Mouse (Mus musculus) intestine, embryonic 14.5 days (tissue): Measurements from ENCODE around the gene Vmn2r29. TPM values are rescaled to one million over a fixed set of nuclear protein-coding genes. Genes with fewer than 3 reads are reported as not detected.
"Not testable (repeated sequence)": the region's sequence is repeated elsewhere in the genome, so short reads cannot be mapped to it uniquely, and the experiment has no call there.

ENCODE experiments used
- ATAC-seq: fragments of 200-750 bp; cut with Nextera tagmentation; replicated peaks from 2 replicates; pipeline ENCODE4 v1.8.0; 2017; ENCODE audit warnings: low read depth, moderate number of reproducible peaks, moderate TSS enrichment, moderate library complexity; ENCODE audit not compliant: low FRiP score, low TSS enrichment
- DNase-seq: peaks from one replicate; pipeline ENCODE4 v3.0.0-alpha.2; 2018; ENCODE audit warnings: low spot score
- H3K27ac ChIP-seq: fragments of 300-500 bp; sonication (generic); 2 replicates; pipeline ENCODE4 v1.5.1; 2014; ENCODE audit warnings: low read depth, mild to moderate bottlenecking, control low read depth
- H3K27me3 ChIP-seq: fragments of 300-500 bp; sonication (generic); replicated peaks from 2 replicates; pipeline ENCODE4 v1.6.1; 2014; ENCODE audit warnings: low read length, control low read depth; ENCODE audit not compliant: control insufficient read depth, insufficient read depth
- H3K36me3 ChIP-seq: fragments of 300-500 bp; sonication (generic); 2 replicates; pipeline ENCODE4 v1.6.1; 2014; ENCODE audit warnings: low read length, control low read depth; ENCODE audit not compliant: control insufficient read depth, insufficient read depth
- H3K4me1 ChIP-seq: fragments of 300-500 bp; sonication (generic); replicated peaks from 2 replicates; pipeline ENCODE4 v1.6.1; 2014; ENCODE audit warnings: low read length, control low read depth, mixed read lengths; ENCODE audit not compliant: control insufficient read depth, insufficient read depth
- H3K4me2 ChIP-seq: fragments of 300-500 bp; sonication (generic); 2 replicates; pipeline ENCODE4 v1.6.1; 2014; ENCODE audit warnings: low read length
- H3K4me3 ChIP-seq: fragments of 300-500 bp; sonication (generic); 2 replicates; pipeline ENCODE4 v1.5.1; 2014; ENCODE audit warnings: low read depth, low read length, control low read depth, mixed read lengths
- H3K9ac ChIP-seq: fragments of 300-500 bp; sonication (generic); 2 replicates; pipeline ENCODE4 v1.6.1; 2014; ENCODE audit warnings: mild to moderate bottlenecking, low read length
- H3K9me3 ChIP-seq: fragments of 300-500 bp; sonication (generic); 2 replicates; pipeline ENCODE4 v1.6.1; 2016; ENCODE audit warnings: low read length, control low read depth; ENCODE audit not compliant: control insufficient read depth
- WGBS: fragments of 180-500 bp; shearing (Covaris S2); extraction: QIAGEN DNeasy Blood & Tissue Kit; methylation state at CpG from one replicate; pipeline ENCODE4 v1.1.7; 2014; 5-methylcytosine and 5-hydroxymethylcytosine counted together
- polyA plus RNA-seq: library from polyadenylated mRNA; unstranded; fragments of >200 nt; fragmentation: Nextera tagmentation; extraction: Ambion mirVana; gene quantifications from 2 replicates; pipeline ENCODE4 v1.2.1, GENCODE M21; 2014

The Vmn2r29 gene
- 0.15 and 0.45 TPM in 2 replicates for polyA plus RNA-seq

DNA sequence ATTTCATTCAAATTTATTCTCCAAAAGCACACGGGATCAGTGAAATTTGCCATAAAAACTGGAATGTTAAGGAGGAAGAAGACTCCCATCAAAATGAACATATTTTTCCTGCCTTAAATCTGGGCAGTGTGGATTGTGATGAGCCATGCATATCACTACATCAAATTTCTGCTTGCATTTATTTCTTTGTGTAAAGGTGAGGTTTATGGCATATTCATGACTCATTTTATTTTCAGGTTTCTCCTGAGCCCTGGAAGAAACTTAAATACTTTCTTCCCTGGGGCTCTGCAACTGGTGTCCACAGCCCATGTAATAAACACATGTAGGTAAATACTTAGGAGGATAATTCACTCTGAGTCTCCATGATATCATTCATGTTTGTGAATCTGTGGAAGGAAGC, at the start of gene Vmn2r29:
TSS of gene Vmn2r29 (minus strand) at position 101 of the 400 bp plus-strand sequence.
- H3K4me1 ChIP-seq, H3K9ac ChIP-seq, H3K36me3 ChIP-seq, H3K27ac ChIP-seq, DNase-seq, ATAC-seq, H3K27me3 ChIP-seq, H3K9me3 ChIP-seq, H3K4me2 ChIP-seq, H3K4me3 ChIP-seq: not testable (repeated sequence)
- no CpG with 5 or more reads among the region's 1 CpGs for WGBS

GRCm38 (mm10) chr7:7295595-7295994, 48.5 kb upstream of the Vmn2r29 start:
- 80% methylated on average over 16 of the region's 16 CpGs for WGBS
- Histone ChIP-seq H3K36me3 (peaks cover 51% of the 10 kb centered on the region), H3K4me3 (no peak overlapping the region), H3K4me1 (no peaks in the 10 kb centered on the region), H3K9me3 (no peaks in the 10 kb centered on the region), H3K27ac (no peak overlapping the region), H3K27me3 (no peaks in the 10 kb centered on the region), H3K9ac (no peak overlapping the region), H3K4me2 (no peak overlapping the region)
- DNase-seq = peak; percentile 54
- no peak for ATAC-seq

DNA sequence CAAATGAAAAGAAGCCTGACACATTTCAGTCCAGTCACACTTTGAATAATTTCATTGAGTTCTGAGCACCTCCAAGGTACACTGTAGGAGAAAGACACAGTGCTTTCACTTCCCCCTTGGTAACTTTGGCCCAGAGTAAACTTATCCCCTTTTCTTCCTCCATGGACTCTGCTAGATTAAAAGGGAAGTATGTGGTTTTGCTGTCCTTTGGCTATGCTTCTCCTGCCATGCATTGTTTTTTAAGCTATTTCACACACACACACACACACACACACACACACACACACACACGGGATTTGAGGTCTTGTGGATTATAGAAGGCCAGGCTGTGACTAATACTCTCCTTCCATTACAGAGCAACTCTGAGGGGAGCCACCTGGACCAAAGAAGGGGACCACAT, 34.3 kb upstream of the Vmn2r29 start:
- 73% methylated on average over 1 of the region's 1 CpGs for WGBS
- peaks cover 3% of the 10 kb centered on the region for H3K9me3 ChIP-seq
- no peak overlapping the region for H3K9ac ChIP-seq
- no peak overlapping the region for H3K4me2 ChIP-seq
- H3K4me1 ChIP-seq = no peaks in the 10 kb centered on the region
- no peak for DNase-seq
- no peak for ATAC-seq
- no peaks in the 10 kb centered on the region for H3K27me3 ChIP-seq
- H3K36me3 ChIP-seq = peaks cover 36% of the 10 kb centered on the region
- no peak overlapping the region for H3K27ac ChIP-seq
- no peak overlapping the region for H3K4me3 ChIP-seq

DNA sequence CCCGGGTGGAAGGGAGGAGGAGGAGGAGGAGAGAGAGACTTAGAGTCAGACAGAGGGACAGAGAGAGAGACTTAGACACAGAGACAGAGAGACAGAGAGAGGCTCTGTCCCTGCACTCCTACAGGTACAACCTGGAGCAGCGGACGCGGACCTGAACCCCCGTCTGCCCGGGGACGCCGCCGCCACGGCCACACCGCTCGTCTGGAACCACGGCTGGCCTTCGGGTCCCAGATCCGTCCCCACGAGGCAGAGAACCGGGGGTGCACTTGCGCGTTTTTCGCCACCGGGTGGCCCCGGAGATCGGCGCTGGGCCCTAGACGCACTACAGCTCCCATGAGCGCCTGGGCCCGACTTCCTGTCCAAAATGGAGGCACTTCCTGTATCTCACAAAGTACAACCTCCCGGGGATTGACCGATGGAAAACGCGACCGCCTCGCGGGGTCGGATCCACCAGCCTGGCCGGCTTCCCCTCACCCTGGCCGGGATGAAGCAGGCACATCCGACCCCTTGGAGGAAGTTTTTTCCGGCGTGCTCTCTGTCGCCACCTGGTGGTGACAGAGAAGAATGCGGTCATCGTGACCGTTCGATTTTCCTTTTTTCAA, 30.9 kb upstream of the Vmn2r29 start, which contains the start of gene Gm45844:
TSS of gene Gm45844 (minus strand) at position 324 of the 602 bp plus-strand sequence.
- H3K27me3 ChIP-seq, H3K36me3 ChIP-seq, H3K9me3 ChIP-seq, H3K4me1 ChIP-seq: not testable (repeated sequence)
- peak; percentile 99 for ATAC-seq
- peak within 1 kb of the TSS; percentile 47; the same call in 1 of the 2 replicates for H3K27ac ChIP-seq
- DNase-seq = peak; percentile 94
- 0 out of 2 replicates have a peak within 1 kb of the TSS, but pooled peaks have one; percentile 16 for H3K9ac ChIP-seq
- H3K4me3 ChIP-seq = peak within 1 kb of the TSS; percentile 38
- peak within 1 kb of the TSS; percentile 40 for H3K4me2 ChIP-seq
- 44% methylated on average over 45 of the region's 45 CpGs for WGBS

DNA sequence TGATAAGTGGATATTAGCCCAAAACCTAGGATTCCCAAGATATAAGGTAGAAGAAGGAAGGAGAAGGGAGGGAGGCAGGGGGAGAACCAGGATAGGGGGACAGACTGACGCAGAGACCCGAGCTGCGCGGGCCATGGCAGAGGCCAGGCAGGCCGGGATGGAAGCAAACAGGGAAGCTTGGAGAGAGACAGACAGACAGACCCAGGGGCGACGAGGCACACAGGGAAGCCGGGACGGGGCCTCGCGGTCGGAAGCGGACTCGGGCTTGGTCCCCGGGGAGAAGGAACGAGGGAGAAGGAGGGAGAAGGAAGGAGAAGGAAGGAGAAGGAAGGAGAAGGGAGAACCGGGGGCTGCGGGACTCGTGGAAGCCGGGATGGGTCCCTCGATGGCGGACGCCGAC, 30.4 kb upstream of the Vmn2r29 start:
- ATAC-seq (peak; percentile 72), DNase-seq (peak; percentile 67)
- H3K9me3 ChIP-seq, H3K4me1 ChIP-seq, H3K27me3 ChIP-seq, H3K36me3 ChIP-seq: not testable (repeated sequence)
- H3K27ac ChIP-seq = peak overlapping the region; percentile 47; the same call in 1 of the 2 replicates
- whole genome bisulfite sequencing = 57% methylated on average over 24 of the region's 24 CpGs
- H3K4me3 ChIP-seq = peak overlapping the region; percentile 38
- 0 out of 2 replicates have a peak overlapping the region, but pooled peaks have one; percentile 16 for H3K9ac ChIP-seq
- H3K4me2 ChIP-seq = peak overlapping the region; percentile 40

DNA sequence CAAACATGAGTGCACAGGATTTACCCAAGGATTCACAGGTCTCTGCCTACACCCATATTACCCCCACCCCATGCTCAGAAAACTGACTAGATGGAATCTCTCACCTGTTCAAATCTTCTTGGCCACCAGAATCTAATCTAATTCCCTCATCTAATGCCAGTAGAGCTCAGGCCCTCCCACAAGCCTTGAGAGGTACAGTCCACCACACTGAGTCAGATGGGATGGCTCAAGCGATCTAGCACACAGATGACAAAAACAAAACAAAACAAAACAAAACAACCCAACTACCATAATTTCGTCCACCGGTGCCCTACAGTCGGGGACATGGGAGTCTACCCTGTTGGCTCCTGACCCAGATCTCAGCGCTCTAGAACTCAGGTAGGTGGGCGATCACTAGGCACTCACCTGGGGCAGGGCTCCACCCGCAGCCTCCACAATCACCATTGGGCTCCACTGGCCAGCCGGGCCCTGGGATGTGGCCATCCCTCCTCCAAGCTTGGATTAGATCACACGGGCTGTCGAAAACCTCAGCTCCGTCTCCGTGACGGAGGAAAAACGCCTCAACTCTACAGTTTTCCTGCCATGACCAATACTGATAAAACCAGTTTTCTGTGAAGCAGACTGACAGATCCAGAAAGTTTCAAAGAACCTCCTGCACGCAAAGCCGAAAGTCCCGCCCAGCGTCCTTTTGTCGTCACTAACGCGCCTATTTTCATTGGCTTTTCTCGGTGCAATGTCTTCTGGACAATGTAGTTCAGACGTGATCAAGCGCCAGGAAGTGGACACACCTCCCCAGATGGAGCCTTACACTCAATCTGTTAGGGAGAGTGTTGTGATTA, 37.6 kb downstream of the Vmn2r29 start, which contains the start of gene Zfp772:
TSS of gene Zfp772 (minus strand) at position 686 of the 839 bp plus-strand sequence.
- WGBS = 3% methylated on average over 23 of the region's 24 CpGs
- ATAC-seq = not testable (repeated sequence)
- DNase-seq = peak; percentile 63

DNA sequence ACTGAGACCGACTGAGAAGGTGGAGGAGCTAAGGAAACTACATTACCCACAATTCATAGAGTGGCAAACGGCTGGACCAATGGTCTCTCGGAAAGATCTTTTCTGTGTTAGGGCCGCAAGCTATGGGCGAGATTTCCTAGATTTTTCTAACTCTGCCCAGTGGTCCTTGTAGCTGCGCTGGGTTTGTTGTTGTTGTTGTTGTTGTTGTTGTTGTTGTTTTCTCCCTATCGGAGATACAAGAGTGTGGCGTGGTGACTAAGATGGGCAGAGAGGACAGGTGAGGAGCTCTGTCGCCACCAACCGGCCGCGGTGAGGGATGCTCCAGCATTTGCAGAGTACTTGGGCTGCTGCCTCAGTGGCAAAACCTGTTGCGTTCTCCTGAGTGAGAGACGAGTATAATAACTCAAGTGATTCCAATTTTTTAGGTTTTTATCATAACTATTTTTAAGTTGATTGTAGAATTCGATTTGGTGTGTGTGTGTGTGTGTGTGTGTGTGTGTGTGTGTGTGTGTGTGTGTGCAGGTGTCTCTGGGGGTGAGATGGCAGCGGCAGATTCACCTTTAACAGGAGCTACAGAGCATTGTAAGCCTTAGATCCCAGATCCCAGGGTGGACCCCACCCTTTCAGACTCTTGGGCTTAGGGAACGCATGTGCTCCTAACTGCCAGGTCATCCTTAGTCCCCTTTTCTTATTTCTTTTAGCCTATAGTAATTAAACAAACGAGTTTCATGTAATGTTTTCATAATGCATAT, 58.8 kb downstream of the Vmn2r29 start:
- DNase-seq (peak; percentile 88), ATAC-seq (peak; percentile 95)
- Histone ChIP-seq H3K27ac (no peak overlapping the region), H3K9ac (0 out of 2 replicates have a peak overlapping the region, but pooled peaks have one; percentile 20), H3K4me2 (peak overlapping the region; percentile 48), H3K36me3 (no peaks in the 10 kb centered on the region), H3K4me3 (peak overlapping the region; percentile 61), H3K27me3 (no peaks in the 10 kb centered on the region), H3K9me3 (no peaks in the 10 kb centered on the region), H3K4me1 (no peaks in the 10 kb centered on the region)
- WGBS = 7% methylated on average over 17 of the region's 18 CpGs

More for the DNA sequence above, 37.6 kb downstream of the Vmn2r29 start, which contains the start of gene Zfp772:
- H3K9ac ChIP-seq = peak within 1 kb of the TSS; percentile 41
- H3K36me3 ChIP-seq, H3K27me3 ChIP-seq, H3K4me1 ChIP-seq, H3K9me3 ChIP-seq, H3K27ac ChIP-seq: not testable (repeated sequence)
- H3K4me3 ChIP-seq = peak within 1 kb of the TSS; percentile 42
- peak within 1 kb of the TSS; percentile 50 for H3K4me2 ChIP-seq
